Mouse (Mus musculus) cerebellum, postnatal 36 days (tissue): ENCODE measurements around the gene Psmc1.

Experiments
- DNase-seq, 2 experiments: peaks; one replicate each; pipeline ENCODE4 v3.0.0; 2021 to 2022; ENCODE audit warnings: mixed read lengths in 2 of 2

Gene Psmc1

GRCm38 (mm10) chr12:100124913-100125798 lies 15.2 kb downstream of the Psmc1 start:
- DNase-seq: no peak

GRCm38 (mm10) chr12:100126968-100127865 lies 17.3 kb downstream of the Psmc1 start:
- DNase-seq: no peak

- DNase-seq: no peak
These were observed 18.0 kb downstream of the Psmc1 start for GRCm38 (mm10) chr12:100127866-100128480.

GRCm38 (mm10) chr12:100128522-100128921 lies 18.6 kb downstream of the Psmc1 start:
- DNase-seq: no peak

- no peak for DNase-seq
These were observed 19.0 kb downstream of the Psmc1 start for GRCm38 (mm10) chr12:100128961-100129360.

GRCm38 (mm10) chr12:100131167-100131566 lies 21.2 kb downstream of the Psmc1 start:
- DNase-seq: no peak

GRCm38 (mm10) chr12:100131655-100132054 lies 21.7 kb downstream of the Psmc1 start:
- peak; percentile 77 to 80 for DNase-seq

GRCm38 (mm10) chr12:100134395-100134936 lies 24.5 kb downstream of the Psmc1 start:
- DNase-seq: peak in 1 of 2 experiments; percentile 36

GRCm38 (mm10) chr12:100135117-100135516 lies 25.2 kb downstream of the Psmc1 start:
- DNase-seq: no peak

GRCm38 (mm10) chr12:100142848-100143523 lies 33.0 kb downstream of the Psmc1 start:
- DNase-seq: no peak

- DNase-seq: no peak
These were observed 33.8 kb downstream of the Psmc1 start for GRCm38 (mm10) chr12:100143737-100144136.

- DNase-seq: no peak
These were observed 34.3 kb downstream of the Psmc1 start for GRCm38 (mm10) chr12:100144269-100144668.

- no peak for DNase-seq
These were observed 42.5 kb downstream of the Psmc1 start for GRCm38 (mm10) chr12:100152466-100152865.

- DNase-seq: peak; percentile 86 to 92
These were observed 49.5 kb downstream of the Psmc1 start, which contains the start of gene Nrde2 for GRCm38 (mm10) chr12:100159261-100159975. Nrde2 (minus strand) TSS chr12:100159653.

- DNase-seq: no peak
These were observed 55.1 kb downstream of the Psmc1 start for GRCm38 (mm10) chr12:100164991-100165500.

- DNase-seq: peak; percentile 58 to 68
These were observed 56.2 kb downstream of the Psmc1 start for GRCm38 (mm10) chr12:100166177-100166576.

- peak in 1 of 2 experiments; percentile 19 for DNase-seq
These were observed 57.0 kb downstream of the Psmc1 start for GRCm38 (mm10) chr12:100166939-100167338.

- DNase-seq: no peak
These were observed 57.5 kb downstream of the Psmc1 start for GRCm38 (mm10) chr12:100167502-100167901.

GRCm38 (mm10) chr12:100167931-100168871 lies 58.2 kb downstream of the Psmc1 start:
- DNase-seq: peak; percentile 74 to 77

- no peak for DNase-seq
These were observed 62.5 kb downstream of the Psmc1 start for GRCm38 (mm10) chr12:100172481-100172880.
